In genomic region chr7:141327469-141328372, GRCm38 (mm10) we compare ENCODE assay signal across 8 mouse cellular contexts. TPM values are rescaled to one million over a fixed set of nuclear protein-coding genes. Genes with fewer than 3 reads are reported as not detected.
DNase-seq lines count a peak whose midpoint lies in the region; ATAC-seq and TF ChIP-seq lines count a peak whose summit lies in the region.

Deaf1 (minus strand) TSS chr7:141327690.
Tmem80 (plus strand) TSS chr7:141327739.

- H3K36me3 ChIP-seq in embryonic facial prominence, embryonic 15.5 days = peaks cover 16% of the 10 kb centered on the region
- peaks cover 18% of the 10 kb centered on the region for H3K36me3 ChIP-seq in limb, embryonic 14.5 days (ENCODE audit: control insufficient read depth, insufficient read depth, low read length)
- peaks cover 7% of the 10 kb centered on the region for H3K36me3 ChIP-seq in midbrain, postnatal 0 days (ENCODE audit: insufficient read depth, low read length)

- peak; percentile 97 for ATAC-seq in embryonic facial prominence, embryonic 15.5 days (ENCODE audit: insufficient number of reproducible peaks, low FRiP score, low TSS enrichment, low read depth)
- ATAC-seq in limb, embryonic 14.5 days (ENCODE audit: low FRiP score, low read depth) = peak; percentile 96
- peak; percentile 97 for ATAC-seq in midbrain, postnatal 0 days (ENCODE audit: low FRiP score)

- under 1% methylated on average over 105 of the region's 105 CpGs for WGBS in bone marrow, adult 2 months
- WGBS in embryonic facial prominence, embryonic 15.5 days = under 1% methylated on average over 104 of the region's 105 CpGs
- WGBS in limb, embryonic 14.5 days = under 1% methylated on average over 89 of the region's 105 CpGs
- under 1% methylated on average over 94 of the region's 105 CpGs for WGBS in midbrain, postnatal 0 days

- H3K27ac ChIP-seq in bone marrow, adult 2 months (ENCODE audit: control insufficient read depth, insufficient read depth, low read depth, low read length, poor library complexity) = peak within 1 kb of the TSS; percentile 92
- H3K27ac ChIP-seq in embryonic facial prominence, embryonic 15.5 days (replicated peaks) = peak within 1 kb of the TSS; percentile 99
- peak within 1 kb of the TSS; percentile 100 for H3K27ac ChIP-seq in limb, embryonic 14.5 days (replicated peaks; ENCODE audit: low read depth, low read length)
- peak within 1 kb of the TSS; percentile 100 for H3K27ac ChIP-seq in midbrain, postnatal 0 days (ENCODE audit: low read depth, low read length)

- DNase-seq in 3T3-L1 (ENCODE audit: low read depth, low spot score) = peak; percentile 83
- peak; percentile 99 for DNase-seq in heart, adult 8-10 months (ENCODE audit: low spot score)
- peak; percentile 100 for DNase-seq in kidney, adult 9 months
- DNase-seq in limb, embryonic 14.5 days (ENCODE audit: low spot score) = peak; percentile 99
- peak; percentile 100 for DNase-seq in midbrain, postnatal 0 days (ENCODE audit: low spot score)
- peak; percentile 96 to 97 for DNase-seq in spleen, postnatal 14 days (ENCODE audit: low spot score in 2 of 2)

- peaks cover 6% of the 10 kb centered on the region for H3K4me1 ChIP-seq in bone marrow, adult 2 months (ENCODE audit: control insufficient read depth, insufficient read depth, low read length)
- peaks cover 29% of the 10 kb centered on the region for H3K4me1 ChIP-seq in embryonic facial prominence, embryonic 15.5 days
- peaks cover 19% of the 10 kb centered on the region for H3K4me1 ChIP-seq in limb, embryonic 14.5 days (ENCODE audit: control insufficient read depth, insufficient read depth, low read length)
- H3K4me1 ChIP-seq in midbrain, postnatal 0 days (ENCODE audit: insufficient read depth, low read length) = peaks cover 11% of the 10 kb centered on the region; the same call in 1 of the 2 replicates

- H3K4me3 ChIP-seq in bone marrow, adult 2 months (replicated peaks; ENCODE audit: control insufficient read depth, low read depth, low read length) = peak within 1 kb of the TSS; percentile 90
- H3K4me3 ChIP-seq in embryonic facial prominence, embryonic 15.5 days (replicated peaks) = peak within 1 kb of the TSS; percentile 65
- peak within 1 kb of the TSS; percentile 66 for H3K4me3 ChIP-seq in limb, embryonic 14.5 days (replicated peaks; ENCODE audit: low read length)
- peak within 1 kb of the TSS; percentile 65 for H3K4me3 ChIP-seq in midbrain, postnatal 0 days (ENCODE audit: low read depth, low read length)

- H3K4me2 ChIP-seq in embryonic facial prominence, embryonic 15.5 days (replicated peaks) = peak within 1 kb of the TSS; percentile 87
- H3K4me2 ChIP-seq in limb, embryonic 14.5 days (replicated peaks; ENCODE audit: low read depth, low read length, severe bottlenecking) = peak within 1 kb of the TSS; percentile 99
- H3K4me2 ChIP-seq in midbrain, postnatal 0 days (ENCODE audit: low read depth, low read length, poor library complexity, severe bottlenecking) = peak within 1 kb of the TSS; percentile 99

- no peaks in the 10 kb centered on the region for H3K9me3 ChIP-seq in embryonic facial prominence, embryonic 15.5 days (replicated peaks)
- no peaks in the 10 kb centered on the region for H3K9me3 ChIP-seq in limb, embryonic 14.5 days (ENCODE audit: control insufficient read depth, low read length)
- no peaks in the 10 kb centered on the region for H3K9me3 ChIP-seq in midbrain, postnatal 0 days (ENCODE audit: low read length)

- no peak for TF ChIP-seq CTCF in bone marrow, adult 2 months (IDR thresholded peaks at IDR 0.05; ENCODE audit: control insufficient read depth, insufficient read depth, low read length)
- no peak for TF ChIP-seq CTCF in midbrain, postnatal 0 days (IDR thresholded peaks at IDR 0.05)

- H3K27me3 ChIP-seq in embryonic facial prominence, embryonic 15.5 days = no peaks in the 10 kb centered on the region
- H3K27me3 ChIP-seq in limb, embryonic 14.5 days (ENCODE audit: control insufficient read depth, insufficient read depth, low read length) = no peaks in the 10 kb centered on the region
- H3K27me3 ChIP-seq in midbrain, postnatal 0 days (ENCODE audit: insufficient read depth, low read length) = no peaks in the 10 kb centered on the region

- TF ChIP-seq POLR2A in bone marrow, adult 2 months (IDR thresholded peaks at IDR 0.05; ENCODE audit: borderline replicate concordance, control insufficient read depth, low read depth, low read length) = peak; percentile 99
- peak; percentile 99 for TF ChIP-seq POLR2A in limb, embryonic 14.5 days (IDR thresholded peaks at IDR 0.05; ENCODE audit: borderline replicate concordance, extremely low read depth, insufficient read depth, insufficient read length)

- H3K9ac ChIP-seq in embryonic facial prominence, embryonic 15.5 days = peak within 1 kb of the TSS; percentile 87
- peak within 1 kb of the TSS; percentile 95 for H3K9ac ChIP-seq in limb, embryonic 14.5 days (ENCODE audit: low read depth, low read length, severe bottlenecking)
- peak within 1 kb of the TSS; percentile 89 for H3K9ac ChIP-seq in midbrain, postnatal 0 days (replicated peaks; ENCODE audit: low read length, poor library complexity, severe bottlenecking)

RNA-seq across cellular contexts. Expression of gene Deaf1, which starts in this region (rescaled TPM):
- polyA plus RNA-seq in bone marrow, adult 2 months (2011; ENCODE audit: insufficient read depth, insufficient read length, low replicate concordance, missing spikeins) = 49.1 and 51.4 TPM in 2 replicates
- polyA plus RNA-seq in embryonic facial prominence, embryonic 15.5 days (2015; fragmentation: Nextera tagmentation; extraction: Ambion mirVana) = 73.5 and 82.0 TPM in 2 replicates
- 10 to 100 TPM; 10.8 to 14.7 (median 12.7) TPM for total RNA-seq in heart, adult 8-10 months (2022)
- 47.0 TPM in 2 replicates for polyA plus RNA-seq in limb, embryonic 14.5 days (2012; rRNA removed)
- polyA plus RNA-seq in limb, embryonic 14.5 days (2014; fragmentation: Nextera tagmentation; extraction: Ambion mirVana) = 82.6 and 89.1 TPM in 2 replicates
- 246 and 289 TPM in 2 replicates for total RNA-seq in midbrain, postnatal 0 days (2014; rRNA removed)
- 291 and 306 TPM in 2 replicates for polyA plus RNA-seq in midbrain, postnatal 0 days (2015; fragmentation: Nextera tagmentation; extraction: Ambion mirVana)

RNA-seq across cellular contexts. Expression of gene Tmem80, which starts in this region (rescaled TPM):
- 23.5 and 33.0 TPM in 2 replicates for polyA plus RNA-seq in bone marrow, adult 2 months (2011; ENCODE audit: insufficient read depth, insufficient read length, low replicate concordance, missing spikeins)
- 42.2 and 47.4 TPM in 2 replicates for polyA plus RNA-seq in embryonic facial prominence, embryonic 15.5 days (2015; fragmentation: Nextera tagmentation; extraction: Ambion mirVana)
- total RNA-seq in heart, adult 8-10 months (2022) = 10 to 100 TPM; 13.7 to 16.6 (median 15.5) TPM
- polyA plus RNA-seq in limb, embryonic 14.5 days (2012; rRNA removed) = 55.6 and 59.5 TPM in 2 replicates
- 23.4 and 23.6 TPM in 2 replicates for polyA plus RNA-seq in limb, embryonic 14.5 days (2014; fragmentation: Nextera tagmentation; extraction: Ambion mirVana)
- 25.8 and 29.1 TPM in 2 replicates for total RNA-seq in midbrain, postnatal 0 days (2014; rRNA removed)
- polyA plus RNA-seq in midbrain, postnatal 0 days (2015; fragmentation: Nextera tagmentation; extraction: Ambion mirVana) = 31.5 and 34.5 TPM in 2 replicates

Comparison
In these comparisons a context has a peak if more than half of its experiments do, and no peak if none do; other contexts are left out.
1. Peak in every context shown above with its lines: DNase-seq, ATAC-seq, H3K4me3 ChIP-seq and H3K27ac ChIP-seq.
2. RNA of gene Deaf1 (total RNA-seq): 246 to 289 TPM in midbrain, postnatal 0 days; 10.8 to 14.7 TPM in heart, adult 8-10 months; every median in the first group is over 10 times any median in the second.